Mouse (Mus musculus) testis, adult 2 months (tissue): ENCODE results near the gene Clca3b.
"Not testable (repeated sequence)": the region's sequence is repeated elsewhere in the genome, so short reads cannot be mapped to it uniquely, and the experiment has no call there.

ENCODE experiments used
- CTCF ChIP-seq: fragments of 200-500 bp; IDR thresholded peaks from 2 replicates; pipeline ENCODE4 v1.5.1; 2012; ENCODE audit warnings: low read depth, mild to moderate bottlenecking, inconsistent platforms, low read length, moderate library complexity; ENCODE audit not compliant: control insufficient read depth, insufficient read depth, insufficient replicate concordance
- POLR2A ChIP-seq: fragments of 200-500 bp; IDR thresholded peaks from 2 replicates; pipeline ENCODE4 v1.6.1; 2012; ENCODE audit warnings: low read depth, mild to moderate bottlenecking, inconsistent platforms, low read length, moderate library complexity; ENCODE audit not compliant: control insufficient read depth

DNA sequence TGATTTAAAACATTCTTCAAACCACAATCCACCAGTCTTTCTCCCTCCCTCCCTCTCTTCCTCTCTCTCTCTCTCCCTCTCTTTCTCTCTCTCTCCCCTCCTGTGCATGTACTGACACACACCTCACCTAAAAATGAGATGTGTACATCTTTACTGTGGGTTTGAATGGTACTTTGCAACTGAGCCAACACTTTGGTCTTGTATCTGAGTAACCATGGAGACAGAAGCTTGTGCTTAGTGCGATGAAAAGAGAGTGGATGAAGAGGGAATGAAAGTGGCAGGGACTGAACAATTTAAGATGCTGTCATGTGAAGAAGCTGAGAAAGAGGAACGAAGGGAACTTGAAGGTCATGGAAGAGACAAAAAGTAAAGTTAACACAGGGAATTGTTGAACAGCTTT, 42.5 kb downstream of the Clca3b start:
- not testable (repeated sequence) for TF ChIP-seq CTCF, POLR2A
